Mouse (Mus musculus): ENCODE measurements around the gene Cyp4f18. TPM values are rescaled to one million over a fixed set of nuclear protein-coding genes. Genes with fewer than 3 reads are reported as not detected.

Cyp4f18 gene
- total and polyA plus RNA-seq, 3 experiments, result 13.5 to 37.4 (median 31.7) TPM

DNA sequence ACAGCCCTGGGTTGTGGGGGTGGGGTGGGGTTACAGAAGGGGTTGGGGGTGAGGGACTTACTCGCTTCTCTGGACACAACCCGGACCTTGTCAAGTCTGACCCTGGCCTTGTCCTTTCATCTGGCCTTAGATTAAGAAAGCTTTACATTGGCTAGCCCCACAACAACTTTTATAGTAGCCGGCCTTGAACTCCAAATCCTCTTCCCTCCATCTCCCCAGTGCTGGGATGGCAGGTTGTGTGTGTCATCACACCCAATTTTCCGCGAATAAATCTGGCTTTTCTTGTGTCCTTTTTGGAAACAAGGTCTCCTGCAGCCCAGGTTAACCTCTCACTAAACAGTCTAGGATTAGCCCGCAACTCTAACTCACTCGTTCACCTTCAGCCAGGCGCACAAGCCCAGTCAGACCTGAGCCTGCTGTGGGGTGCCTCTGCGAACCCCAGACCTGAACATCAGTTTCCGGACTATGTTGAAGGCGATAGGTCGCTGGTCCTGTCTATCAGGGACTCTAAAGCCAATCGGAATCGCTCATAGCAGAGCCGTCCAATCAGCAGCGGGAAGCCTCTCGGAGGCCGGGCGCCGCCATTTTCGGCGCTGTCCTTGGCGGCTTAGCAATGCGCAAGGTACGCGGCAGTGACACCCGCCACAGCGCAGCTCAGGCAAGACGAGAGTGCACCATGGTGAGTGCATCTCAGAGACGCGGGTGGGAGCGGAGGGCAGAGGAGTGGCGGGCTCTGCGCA, 58.8 kb downstream of the Cyp4f18 start, which contains the start of gene Zfp961:
Zfp961 (plus strand) TSS at position 557 of the 740 bp plus-strand sequence.
- Histone ChIP-seq H3K4me1 (ENCODE audit: control insufficient read depth in 1 of 2, insufficient read depth in 2 of 2) (peaks cover 0 to 50% of the 10 kb centered on the region in 2 experiments; a peak in 3 of 4 replicates), H3K4me3 (replicated peaks in 1 of 3; ENCODE audit: low read depth in 2 of 3, low read length in 2 of 3, poor library complexity in 1 of 3) (peak within 1 kb of the TSS; percentile 70 to 93 (median 82)), H3K9me3 (replicated peaks; ENCODE audit: low read length) (no peaks in the 10 kb centered on the region), H3K9ac (ENCODE audit: insufficient read depth, low read depth) (peak within 1 kb of the TSS; percentile 90), H3K36me3 (replicated peaks in 1 of 2; ENCODE audit: control insufficient read depth in 1 of 2, insufficient read depth in 1 of 2, low read length in 1 of 2) (peaks cover 0 to 4% of the 10 kb centered on the region in 2 experiments), H3K27ac (ENCODE audit: insufficient read depth, low read depth) (no peak within 1 kb of the TSS), H3K4me2 (ENCODE audit: insufficient read depth, low read depth, poor library complexity, severe bottlenecking) (peak within 1 kb of the TSS; percentile 99), H3K79me2 (replicated peaks; ENCODE audit: control insufficient read depth, extremely low read depth, insufficient read depth, poor library complexity, severe bottlenecking) (peaks cover 18% of the 10 kb centered on the region), H3K27me3 (replicated peaks) (no peaks in the 10 kb centered on the region)
- in situ Hi-C loops (cut with MboI; ENCODE audit: low pct_ligation_motif_present, low pct_unique_long_range_greater_than_20kb, low sequenced_read_pairs) (no loop called here), dilution Hi-C loops (cut with MboI; ENCODE audit: extremely low pct_ligation_motif_present, extremely low pct_unique_long_range_greater_than_20kb, low sequenced_read_pairs) (no loop called here)
- peak; percentile 99 for DNase-seq (ENCODE audit: extremely low read depth)
- TF ChIP-seq ZMIZ1 (IDR thresholded peaks at IDR 0.05; ENCODE audit: low read depth, low read length), result peak; percentile 72
- TF ChIP-seq POLR2AphosphoS2 (IDR thresholded peaks at IDR 0.05; ENCODE audit: low read depth, low read length), result peak; percentile 67; the same call in 1 of the 2 replicates
- no peak for TF ChIP-seq RCOR1 (conservative IDR thresholded peaks at IDR 0.05; ENCODE audit: low read depth, low read length)
- TF ChIP-seq JUND (conservative IDR thresholded peaks at IDR 0.05; ENCODE audit: low read depth, low read length), result no peak
- peak; percentile 90 for TF ChIP-seq POLR2A (IDR thresholded peaks at IDR 0.05; ENCODE audit: low read depth, low read length)
- TF ChIP-seq MAX (IDR thresholded peaks at IDR 0.05; ENCODE audit: low read length), result peak; percentile 39; the same call in 1 of the 2 replicates
- TF ChIP-seq MXI1 (IDR thresholded peaks at IDR 0.05; ENCODE audit: low read depth, low read length), result peak; percentile 83
- no peak for TF ChIP-seq EP300 (IDR thresholded peaks at IDR 0.05; ENCODE audit: low read length)
- 0 out of 2 replicates have a peak, but pooled peaks have one; percentile 69 for TF ChIP-seq UBTF (IDR thresholded peaks at IDR 0.05; ENCODE audit: low read depth, low read length)
- TF ChIP-seq BHLHE40 (IDR thresholded peaks at IDR 0.05; ENCODE audit: low read depth, low read length), result no peak
- no peak for TF ChIP-seq USF1 (IDR thresholded peaks at IDR 0.05; ENCODE audit: low read depth, low read length)
- peak; percentile 90 for TF ChIP-seq NELFE (IDR thresholded peaks at IDR 0.05; ENCODE audit: low read depth, low read length)
- no peak for TF ChIP-seq SMC3 (IDR thresholded peaks at IDR 0.05; ENCODE audit: low read depth, low read length)
- TF ChIP-seq TCF12 (IDR thresholded peaks at IDR 0.05; ENCODE audit: low read depth, low read length), result peak; percentile 72; the same call in 1 of the 2 replicates
- no peak for TF ChIP-seq ZC3H11A (IDR thresholded peaks at IDR 0.05; ENCODE audit: low read depth, low read length)
- TF ChIP-seq NRF1 (IDR thresholded peaks at IDR 0.05; ENCODE audit: low read depth, low read length), result peak; percentile 82
- TF ChIP-seq MEF2A (IDR thresholded peaks at IDR 0.05; ENCODE audit: borderline replicate concordance, low read depth, low read length), result 0 out of 2 replicates have a peak, but pooled peaks have one; percentile 6
- peak; percentile 75 for TF ChIP-seq HCFC1 (IDR thresholded peaks at IDR 0.05; ENCODE audit: low read depth, low read length)
- TF ChIP-seq CHD2 (IDR thresholded peaks at IDR 0.05; ENCODE audit: low read length), result peak; percentile 96
- peak; percentile 65; the same call in 1 of the 2 replicates for TF ChIP-seq TBP (conservative IDR thresholded peaks at IDR 0.05; ENCODE audit: low read depth, low read length)
- peak; percentile 54; the same call in 1 of the 2 replicates for TF ChIP-seq KAT2A (IDR thresholded peaks at IDR 0.05; ENCODE audit: insufficient replicate concordance, low read length)
- TF ChIP-seq SIN3A (IDR thresholded peaks at IDR 0.05; ENCODE audit: low read length), result peak; percentile 82
- TF ChIP-seq E2F4 (IDR thresholded peaks at IDR 0.05; ENCODE audit: insufficient replicate concordance, low read depth, low read length), result no peak
- TF ChIP-seq ELF1 (IDR thresholded peaks at IDR 0.05; ENCODE audit: low read depth, low read length), result peak; percentile 84
- 0 out of 2 replicates have a peak, but pooled peaks have one; percentile 26 for TF ChIP-seq MAZ (IDR thresholded peaks at IDR 0.05; ENCODE audit: low read depth, low read length)

Measured in CH12.LX (cell line).